Mouse (Mus musculus) monocyte, adult 5-6 weeks (primary cell): ENCODE results near the gene Slc35e2. TPM values are rescaled to one million over a fixed set of nuclear protein-coding genes. Genes with fewer than 3 reads are reported as not detected.
"Not testable (repeated sequence)": the region's sequence is repeated elsewhere in the genome, so short reads cannot be mapped to it uniquely, and the experiment has no call there.

ENCODE experiments used
- ATAC-seq: fragments of 153-309, 156-312 bp; replicated peaks from 2 replicates; pipeline ENCODE4 v1.8.0; 2017; ENCODE audit warnings: mild to moderate bottlenecking; ENCODE audit not compliant: low TSS enrichment, insufficient number of reproducible peaks, severe bottlenecking, poor library complexity, low FRiP score
- total RNA-seq: library from RNA; stranded (forward); fragments of 200-1000, 200-491, 200-594 nt; gene quantifications from 3 replicates; pipeline ENCODE4 v1.2.3, GENCODE M21; 2017

The Slc35e2 gene
- total RNA-seq, result 6.5 to 13.6 TPM (median 9.2 TPM) in 3 replicates

DNA sequence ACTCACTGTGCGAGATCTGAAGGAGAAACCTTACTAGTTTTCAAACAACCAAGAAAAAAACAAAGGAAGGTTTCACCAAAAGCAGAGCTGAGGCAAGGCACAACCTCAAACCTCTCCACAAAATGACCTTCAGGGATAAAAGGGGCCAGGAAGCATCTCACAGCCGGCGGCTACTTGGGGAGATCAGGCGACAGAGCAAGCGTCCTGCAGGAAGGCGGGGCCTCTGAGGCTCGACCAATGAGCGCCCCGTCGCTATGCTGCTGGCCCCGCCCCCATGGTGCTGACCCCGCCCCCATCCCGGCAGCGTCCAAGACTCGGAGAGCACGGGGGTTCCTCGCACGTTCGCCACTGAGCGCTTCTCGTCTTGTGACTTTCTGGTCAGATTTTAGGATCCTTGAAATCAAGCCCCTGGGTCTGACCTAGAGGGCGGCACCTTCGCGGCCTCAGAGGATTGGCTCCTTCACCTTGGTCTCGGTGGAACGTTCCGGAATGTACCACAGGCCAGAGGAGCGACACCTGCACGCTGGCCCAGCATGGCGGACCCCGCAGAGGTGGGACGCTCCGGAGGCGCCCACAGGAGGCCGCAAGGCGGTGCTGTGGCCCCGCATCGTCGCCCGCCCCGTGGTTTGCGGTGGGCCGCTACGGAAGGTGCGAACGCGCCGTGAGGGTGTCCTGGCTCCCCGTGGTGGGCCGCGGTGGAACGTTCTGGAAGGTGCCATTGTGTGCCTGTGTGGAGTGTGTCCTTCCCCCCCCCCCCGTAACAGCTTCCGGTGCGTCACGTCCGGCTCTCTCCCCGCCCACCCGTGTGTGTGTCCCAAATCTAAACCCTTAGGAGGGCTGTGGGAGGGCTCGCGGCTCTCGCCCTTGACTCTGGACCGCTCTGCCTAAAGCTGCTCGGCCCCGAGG, at the start of gene Slc35e2:
Gene Slc35e2, plus strand, starts transcription at position 326 of the 906 bp plus-strand sequence.
- ATAC-seq, result peak; percentile 94

GRCm38 (mm10) chr4:155552917-155553532, 48.2 kb upstream of the Slc35e2 start:
- no peak for ATAC-seq

DNA sequence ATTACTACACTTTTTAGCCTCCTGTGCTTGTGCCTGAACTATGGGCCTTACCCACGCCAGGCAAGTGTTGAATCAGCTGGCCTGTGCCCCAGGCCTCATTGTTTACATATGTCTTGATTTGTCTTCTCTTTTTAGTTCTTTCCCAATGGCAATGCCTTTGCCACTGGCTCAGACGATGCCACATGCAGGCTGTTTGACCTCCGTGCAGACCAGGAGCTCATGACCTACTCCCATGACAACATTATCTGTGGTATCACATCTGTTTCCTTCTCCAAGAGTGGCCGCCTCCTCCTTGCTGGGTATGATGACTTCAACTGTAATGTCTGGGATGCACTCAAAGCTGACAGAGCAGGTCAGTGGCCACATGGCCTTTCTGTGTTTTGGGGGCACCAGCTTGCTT, 46.3 kb upstream of the Slc35e2 start:
- no peak for ATAC-seq

DNA sequence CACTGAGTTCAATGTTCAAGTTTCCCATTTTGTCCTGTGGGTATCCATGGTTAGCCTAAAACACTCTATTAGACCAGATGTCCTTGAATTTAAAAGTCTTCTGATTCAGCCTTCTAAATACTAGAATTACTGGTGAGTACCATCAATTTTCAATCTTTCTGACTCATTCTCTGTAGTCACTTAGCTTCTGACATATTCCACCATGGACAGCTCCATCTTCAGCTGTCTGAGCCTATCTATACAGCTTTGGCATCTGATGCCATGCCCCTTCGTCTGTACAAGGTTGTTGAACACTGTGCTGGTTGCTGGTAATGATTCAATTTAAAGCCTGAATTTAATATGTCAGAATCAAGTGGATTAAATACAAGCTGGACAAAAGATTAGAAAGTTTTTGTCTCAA, 45.8 kb upstream of the Slc35e2 start:
- ATAC-seq, result no peak

- ATAC-seq, result peak; percentile 45
Measured at GRCm38 (mm10) chr4:155559454-155559853, 41.8 kb upstream of the Slc35e2 start.

DNA sequence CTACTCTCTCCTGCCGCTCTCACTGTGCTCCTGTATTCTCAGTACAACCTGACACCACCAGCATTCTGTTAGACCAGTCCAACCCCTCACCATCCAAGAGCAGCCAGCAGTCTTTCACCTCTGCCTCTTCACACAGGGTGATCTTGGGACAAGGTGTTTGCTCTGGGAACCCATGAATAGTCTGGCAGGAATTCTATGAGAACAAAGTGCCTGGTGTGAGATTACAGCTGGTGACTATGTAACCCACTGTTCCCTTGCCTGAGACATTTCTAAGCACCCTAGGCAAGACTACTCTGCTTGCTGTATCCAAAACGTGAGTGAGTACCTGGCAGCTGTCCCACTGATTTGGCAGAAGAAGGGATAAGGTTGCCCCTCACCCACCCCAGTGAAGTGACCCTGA, 40.3 kb upstream of the Slc35e2 start:
- ATAC-seq, result no peak

DNA sequence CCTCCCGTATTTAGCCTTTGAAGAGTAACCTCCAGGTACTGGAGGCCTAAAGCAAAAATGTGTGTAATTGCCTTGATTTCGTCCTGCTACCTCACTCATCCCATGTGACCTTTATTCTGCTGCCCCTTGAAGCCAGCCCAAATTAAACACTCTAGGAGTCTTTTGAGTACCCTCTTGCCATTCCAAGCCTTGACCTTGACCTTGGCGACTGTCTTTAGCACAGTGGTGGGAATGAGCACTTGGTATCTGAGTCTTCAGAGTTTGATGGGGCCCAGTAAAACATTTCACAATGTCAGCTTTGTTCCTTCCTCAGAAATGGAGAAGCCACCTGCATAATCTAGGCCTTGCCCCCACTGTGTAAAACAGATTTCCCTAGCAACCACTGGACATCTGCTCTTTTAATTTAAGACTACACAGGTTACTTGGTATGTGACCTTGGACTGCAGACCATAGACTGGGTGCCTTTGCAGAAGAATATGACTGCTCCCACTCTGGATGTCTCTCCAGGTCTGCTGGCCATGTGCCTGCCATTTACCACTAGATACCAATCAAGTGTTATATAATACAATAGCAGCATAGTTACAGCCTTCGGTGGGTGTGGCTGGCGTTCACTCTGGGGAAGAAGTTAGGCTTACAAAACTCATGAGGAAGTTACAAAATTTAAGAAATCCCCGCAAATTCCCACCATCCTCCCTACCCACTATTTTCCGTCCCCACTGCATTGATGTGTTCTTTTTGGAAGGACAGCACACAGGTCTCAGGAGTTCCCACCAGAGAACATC, 39.4 kb upstream of the Slc35e2 start, which contains the start of gene Nadk:
Gene Nadk, plus strand, starts transcription at position 718 of the 782 bp plus-strand sequence.
- peak; percentile 23 for ATAC-seq

DNA sequence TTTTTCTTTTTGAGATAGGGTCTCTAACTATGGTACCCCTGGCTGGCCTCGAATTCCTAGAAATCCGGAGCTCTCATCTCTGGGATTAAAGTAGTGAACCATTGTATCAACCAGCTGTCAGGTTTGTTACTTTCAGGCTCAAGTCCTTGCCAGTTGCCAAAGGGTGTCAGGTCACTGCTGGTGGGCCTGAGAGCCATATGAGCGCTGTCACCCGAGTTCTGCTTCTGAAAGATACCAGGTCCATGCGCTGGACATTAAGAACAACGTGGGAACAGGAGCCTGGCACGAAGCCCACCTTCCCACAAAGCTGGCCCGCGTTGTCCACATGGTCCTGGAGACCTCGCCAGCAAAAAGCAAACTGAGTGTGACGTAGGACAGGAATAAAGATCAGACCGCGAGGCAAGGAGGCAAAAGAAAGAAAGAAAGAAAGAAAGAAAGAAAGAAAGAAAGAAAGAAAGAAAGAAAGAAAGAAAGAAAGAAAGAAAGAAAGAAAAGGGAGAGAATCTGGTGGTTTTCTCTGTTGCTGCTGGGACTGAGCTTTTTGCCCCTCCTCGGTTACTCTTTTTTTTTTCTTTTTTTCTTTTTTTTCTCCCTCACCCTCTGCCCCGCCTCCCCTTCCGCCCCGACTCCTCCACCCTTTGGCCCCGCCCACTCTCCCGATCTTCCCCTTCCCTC, 38.4 kb upstream of the Slc35e2 start:
- ATAC-seq, result no peak

DNA sequence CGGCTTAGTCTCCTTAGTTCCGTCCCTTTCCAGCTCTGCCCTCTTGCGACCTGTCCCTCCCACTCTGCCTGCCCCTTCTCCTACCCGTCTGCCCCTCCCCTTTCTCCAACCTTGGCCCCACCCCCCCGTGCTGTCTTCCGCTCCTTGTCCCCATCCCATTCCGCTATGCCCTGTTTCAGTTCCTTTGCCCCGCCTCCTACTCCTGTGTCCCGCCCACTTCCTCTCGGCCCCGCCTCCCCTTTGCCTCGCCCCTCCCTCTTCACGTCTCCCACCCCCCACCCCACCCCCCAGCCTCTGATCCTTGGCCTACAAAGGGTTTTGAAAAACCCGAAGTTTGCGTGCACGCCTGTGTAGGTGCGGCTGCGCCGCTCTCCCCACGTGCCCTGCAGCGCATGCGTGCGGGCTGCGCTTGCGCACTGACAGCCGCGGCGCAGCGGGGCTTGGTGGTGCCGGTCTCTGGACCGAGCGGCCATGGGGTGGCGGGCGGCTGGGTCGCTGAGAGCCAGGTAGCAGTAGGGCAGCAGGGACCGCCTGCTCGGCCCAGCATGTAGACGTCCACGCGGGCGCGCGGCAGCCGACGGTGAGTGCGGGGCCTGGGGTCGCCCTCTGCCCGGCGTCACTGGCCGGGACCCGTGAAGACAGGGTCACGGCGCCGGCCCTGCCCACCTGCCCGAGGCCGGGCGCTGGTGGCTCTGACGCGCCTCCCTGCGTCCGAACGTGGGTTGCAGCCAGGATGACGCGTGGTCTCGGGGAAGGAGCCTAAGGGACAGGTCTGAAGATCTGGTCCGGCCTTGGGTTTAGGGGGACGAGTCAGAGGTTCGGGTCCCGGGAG, 37.6 kb upstream of the Slc35e2 start:
- ATAC-seq, result peak; percentile 66

DNA sequence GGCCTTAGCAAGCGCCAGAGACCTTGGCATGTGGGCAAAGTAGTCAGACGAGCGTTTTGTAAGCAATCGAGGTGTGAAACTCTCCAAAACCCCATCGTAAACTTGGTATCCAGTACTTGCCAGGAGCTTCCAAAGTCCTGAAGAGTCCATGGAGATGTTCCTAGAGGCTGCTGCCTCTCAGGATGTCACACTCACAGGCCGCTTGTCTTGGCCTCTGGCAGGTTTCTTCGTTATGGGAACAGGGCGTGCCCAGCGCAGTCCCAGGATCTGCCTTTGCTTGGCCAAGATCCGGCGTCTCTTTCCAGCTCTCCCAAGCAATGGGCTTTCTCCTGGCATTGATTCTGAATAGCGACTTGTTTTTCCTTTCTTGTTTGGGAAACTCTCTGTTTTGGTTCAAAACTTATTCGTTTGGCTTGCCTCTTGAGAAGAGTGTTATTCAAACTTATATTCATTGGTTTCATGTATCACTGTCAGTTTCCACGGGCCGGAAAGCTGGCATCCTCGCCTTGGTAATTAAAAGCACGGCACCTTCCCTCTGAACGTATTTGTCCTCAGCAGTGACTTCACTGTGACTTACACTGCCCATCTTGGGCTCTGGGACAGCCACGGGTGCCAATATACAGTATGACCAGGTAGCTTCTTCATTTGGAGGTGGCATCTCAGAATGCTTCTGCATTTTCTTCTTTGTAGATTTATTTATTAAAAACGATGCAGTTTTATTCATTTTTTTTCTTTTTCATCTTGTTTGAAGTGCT, 36.7 kb upstream of the Slc35e2 start:
- no peak for ATAC-seq

DNA sequence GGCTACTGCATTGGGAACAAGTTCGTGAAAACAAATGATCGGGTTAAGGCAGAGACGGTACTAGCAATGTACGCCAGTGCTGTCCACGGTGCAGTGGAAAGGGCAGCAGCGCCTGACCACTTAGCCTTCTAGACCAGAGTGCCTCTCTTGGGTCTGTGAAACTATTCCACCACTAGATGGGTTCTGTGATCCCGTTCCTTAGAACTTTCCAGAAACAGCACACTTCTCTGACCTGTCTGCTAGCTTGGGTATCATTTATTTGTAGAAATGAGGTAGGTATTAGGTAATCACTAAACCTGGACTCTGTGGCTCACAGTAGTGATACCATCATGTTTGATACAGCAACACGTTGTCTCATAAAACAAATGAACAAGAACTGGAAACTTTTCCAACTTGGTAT, 34.7 kb upstream of the Slc35e2 start:
- no peak for ATAC-seq

GRCm38 (mm10) chr4:155568170-155568569, 33.0 kb upstream of the Slc35e2 start:
- ATAC-seq, result peak; percentile 24

GRCm38 (mm10) chr4:155568632-155569370, 32.4 kb upstream of the Slc35e2 start:
- no peak for ATAC-seq

- ATAC-seq, result no peak
Measured at GRCm38 (mm10) chr4:155569818-155570217, 31.4 kb upstream of the Slc35e2 start.

DNA sequence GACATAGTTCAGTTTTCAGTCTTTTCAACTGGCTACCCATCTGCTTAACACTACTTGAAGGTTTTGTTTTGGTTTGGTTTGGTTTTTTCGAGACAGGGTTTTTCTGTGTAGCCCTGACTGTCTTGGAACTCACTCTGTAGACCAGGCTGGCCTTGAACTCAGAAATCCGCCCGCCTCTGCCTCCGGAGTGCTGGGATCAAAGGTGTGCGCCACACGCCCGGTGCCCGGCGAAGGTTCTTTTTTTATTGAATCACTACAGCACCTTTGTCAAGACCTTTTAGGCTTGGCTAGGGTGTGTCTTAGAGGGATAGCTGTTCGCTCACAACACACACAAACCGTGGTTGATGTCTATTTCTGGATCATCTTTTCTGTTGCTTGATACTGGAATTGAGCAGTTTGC, 30.9 kb upstream of the Slc35e2 start:
- not testable (repeated sequence) for ATAC-seq

GRCm38 (mm10) chr4:155571442-155571841, 29.8 kb upstream of the Slc35e2 start:
- ATAC-seq, result peak; percentile 55

GRCm38 (mm10) chr4:155573155-155573554, 28.1 kb upstream of the Slc35e2 start:
- ATAC-seq, result no peak
